Mouse (Mus musculus) neural tube, embryonic 11.5 days (tissue): ENCODE measurements at regions not wholly inside any gene's neighbourhood (a gene's known extent, or its start where the extent isn't known, plus 50 kb on each side); places are given as distances from the start of the nearest gene placed in this dataset.
A peak's percentile ranks its signal among the peaks of the same experiment; 100 is the strongest.

Experiments used
- ATAC-seq: fragments of 200-750 bp; cut with Nextera tagmentation; 2 replicates; pipeline ENCODE4 v1.8.0; 2017; ENCODE audit warnings: moderate number of reproducible peaks, mild to moderate bottlenecking, moderate TSS enrichment, moderate library complexity; ENCODE audit not compliant: insufficient read depth, low FRiP score, low TSS enrichment
- DNase-seq: peaks from one replicate; pipeline ENCODE4 v3.0.0-alpha.2; 2015; ENCODE audit warnings: low spot score
- H3K27ac ChIP-seq: fragments of 300-500 bp; sonication (generic); 2 replicates; pipeline ENCODE4 v1.5.1; 2014; ENCODE audit warnings: low read depth, mild to moderate bottlenecking, low read length
- H3K27me3 ChIP-seq: fragments of 300-500 bp; sonication (generic); 2 replicates; pipeline ENCODE4 v1.6.1; 2014; ENCODE audit warnings: mild to moderate bottlenecking, low read length, mixed read lengths; ENCODE audit not compliant: control insufficient read depth, insufficient read depth
- H3K36me3 ChIP-seq: fragments of 300-500 bp; sonication (generic); 2 replicates; pipeline ENCODE4 v1.6.1; 2014; ENCODE audit warnings: mild to moderate bottlenecking, low read length, moderate library complexity, mixed read lengths; ENCODE audit not compliant: control insufficient read depth, insufficient read depth
- H3K4me1 ChIP-seq: fragments of 300-500 bp; sonication (generic); 2 replicates; pipeline ENCODE4 v1.6.1; 2014; ENCODE audit warnings: low read length, mixed read lengths; ENCODE audit not compliant: control insufficient read depth, insufficient read depth
- H3K4me2 ChIP-seq: fragments of 300-500 bp; sonication (generic); 2 replicates; pipeline ENCODE4 v1.6.1; 2014; ENCODE audit warnings: low read depth, mild to moderate bottlenecking, moderate library complexity
- H3K4me3 ChIP-seq: fragments of 300-500 bp; sonication (generic); 2 replicates; pipeline ENCODE4 v1.5.1; 2014; ENCODE audit warnings: low read depth, low read length
- H3K9ac ChIP-seq: fragments of 300-500 bp; sonication (generic); 2 replicates; pipeline ENCODE4 v1.6.1; 2014; ENCODE audit warnings: mild to moderate bottlenecking, low read length
- H3K9me3 ChIP-seq: fragments of 300-500 bp; sonication (generic); 2 replicates; pipeline ENCODE4 v1.6.1; 2016; ENCODE audit warnings: low read length; ENCODE audit not compliant: control insufficient read depth
- WGBS: fragments of 180-500 bp; shearing (Covaris S2); extraction: QIAGEN DNeasy Blood & Tissue Kit; methylation state at CpG from one replicate; pipeline ENCODE4 v1.1.7; 2014; 5-methylcytosine and 5-hydroxymethylcytosine counted together

- Histone ChIP-seq H3K27me3 (no peaks in the 10 kb centered on the region), H3K36me3 (no peaks in the 10 kb centered on the region; the same call in 1 of the 2 replicates), H3K27ac (no peak overlapping the region), H3K4me2 (no peak overlapping the region), H3K4me3 (no peak overlapping the region), H3K4me1 (no peaks in the 10 kb centered on the region), H3K9me3 (no peaks in the 10 kb centered on the region), H3K9ac (no peak overlapping the region)
- ATAC-seq, result no peak
- no peak for DNase-seq
- WGBS, result 87% methylated on average over 4 of the region's 4 CpGs
Observed at GRCm38 (mm10) chr13:69394544-69394943, 139.0 kb upstream of the Nsun2 start.

- H3K4me3 ChIP-seq, result no peak overlapping the region
- no peaks in the 10 kb centered on the region; the same call in 1 of the 2 replicates for H3K9me3 ChIP-seq
- DNase-seq (no peak), ATAC-seq (no peak)
- no peaks in the 10 kb centered on the region for H3K4me1 ChIP-seq
- no peak overlapping the region for H3K27ac ChIP-seq
- WGBS, result 82% methylated on average over 1 of the region's 1 CpGs
- no peaks in the 10 kb centered on the region for H3K36me3 ChIP-seq
- H3K9ac ChIP-seq, result no peak overlapping the region
- no peak overlapping the region for H3K4me2 ChIP-seq
- H3K27me3 ChIP-seq, result no peaks in the 10 kb centered on the region
Observed at GRCm38 (mm10) chr13:69410359-69410758, 123.2 kb upstream of the Nsun2 start.

GRCm38 (mm10) chr13:69414813-69415212 lies 118.7 kb upstream of the Nsun2 start:
- no peak for ATAC-seq
- H3K9ac ChIP-seq, result no peak overlapping the region
- no peak overlapping the region for H3K27ac ChIP-seq
- H3K4me1 ChIP-seq, result no peaks in the 10 kb centered on the region
- DNase-seq, result no peak
- H3K4me2 ChIP-seq, result no peak overlapping the region
- no peaks in the 10 kb centered on the region for H3K27me3 ChIP-seq
- no peak overlapping the region for H3K4me3 ChIP-seq
- no peaks in the 10 kb centered on the region for H3K9me3 ChIP-seq
- no peaks in the 10 kb centered on the region for H3K36me3 ChIP-seq
- WGBS, result 77% methylated on average over 7 of the region's 7 CpGs

- ATAC-seq (no peak), DNase-seq (no peak)
- 72% methylated on average over 2 of the region's 2 CpGs for WGBS
- Histone ChIP-seq H3K9ac (no peak overlapping the region), H3K27ac (no peak overlapping the region), H3K4me2 (no peak overlapping the region), H3K4me3 (no peak overlapping the region), H3K36me3 (no peaks in the 10 kb centered on the region), H3K9me3 (no peaks in the 10 kb centered on the region), H3K4me1 (no peaks in the 10 kb centered on the region), H3K27me3 (no peaks in the 10 kb centered on the region)
Observed at GRCm38 (mm10) chr13:69416726-69417125, 116.8 kb upstream of the Nsun2 start.

- WGBS, result 83% methylated on average over 13 of the region's 14 CpGs
- Histone ChIP-seq H3K9ac (no peak overlapping the region), H3K4me3 (no peak overlapping the region), H3K27ac (no peak overlapping the region), H3K36me3 (no peaks in the 10 kb centered on the region), H3K9me3 (no peaks in the 10 kb centered on the region), H3K4me2 (no peak overlapping the region), H3K27me3 (no peaks in the 10 kb centered on the region), H3K4me1 (no peaks in the 10 kb centered on the region)
- DNase-seq, result no peak
- ATAC-seq, result no peak
Observed at GRCm38 (mm10) chr13:69417855-69418478, 115.6 kb upstream of the Nsun2 start.

GRCm38 (mm10) chr13:69420166-69420565 lies 113.4 kb upstream of the Nsun2 start:
- DNase-seq, result no peak
- Histone ChIP-seq H3K9ac (no peak overlapping the region), H3K9me3 (no peaks in the 10 kb centered on the region), H3K4me3 (no peak overlapping the region), H3K4me2 (no peak overlapping the region), H3K36me3 (no peaks in the 10 kb centered on the region), H3K27me3 (no peaks in the 10 kb centered on the region), H3K27ac (no peak overlapping the region), H3K4me1 (no peaks in the 10 kb centered on the region)
- 95% methylated on average over 8 of the region's 8 CpGs for WGBS
- ATAC-seq, result no peak

- H3K4me3 ChIP-seq, result no peak overlapping the region
- no peaks in the 10 kb centered on the region for H3K36me3 ChIP-seq
- H3K9ac ChIP-seq, result no peak overlapping the region
- ATAC-seq (no peak), DNase-seq (no peak)
- no peaks in the 10 kb centered on the region for H3K27me3 ChIP-seq
- no peak overlapping the region for H3K4me2 ChIP-seq
- H3K27ac ChIP-seq, result no peak overlapping the region
- 0 out of 2 replicates have a peak, but pooled peaks cover 5% of the 10 kb centered on the region for H3K4me1 ChIP-seq
- H3K9me3 ChIP-seq, result no peaks in the 10 kb centered on the region
Observed at GRCm38 (mm10) chr13:69421966-69422365, 111.6 kb upstream of the Nsun2 start.

- Histone ChIP-seq H3K4me2 (no peak overlapping the region), H3K4me1 (peaks cover 11% of the 10 kb centered on the region), H3K9me3 (no peaks in the 10 kb centered on the region), H3K27ac (0 out of 2 replicates have a peak overlapping the region, but pooled peaks have one; percentile 20), H3K9ac (no peak overlapping the region), H3K4me3 (no peak overlapping the region), H3K36me3 (no peaks in the 10 kb centered on the region), H3K27me3 (no peaks in the 10 kb centered on the region)
- WGBS, result 43% methylated on average over 6 of the region's 6 CpGs
- ATAC-seq, result no peak
- peak; percentile 56 for DNase-seq
Observed at GRCm38 (mm10) chr13:69426117-69426516, 107.4 kb upstream of the Nsun2 start.

GRCm38 (mm10) chr13:69429596-69429995 lies 104.0 kb upstream of the Nsun2 start:
- no peak overlapping the region for H3K4me2 ChIP-seq
- peaks cover 11% of the 10 kb centered on the region for H3K4me1 ChIP-seq
- DNase-seq (peak; percentile 70), ATAC-seq (peak; percentile 93)
- no peak overlapping the region for H3K4me3 ChIP-seq
- 7% methylated on average over 5 of the region's 5 CpGs for WGBS
- no peak overlapping the region for H3K9ac ChIP-seq
- no peaks in the 10 kb centered on the region for H3K27me3 ChIP-seq
- H3K27ac ChIP-seq, result peak overlapping the region; percentile 86
- H3K36me3 ChIP-seq, result no peaks in the 10 kb centered on the region
- H3K9me3 ChIP-seq, result no peaks in the 10 kb centered on the region
